ENCODE assay signal across 13 mouse cellular contexts in genomic region chr8:125980826-125981225, GRCm38 (mm10). TPM values are rescaled to one million over a fixed set of nuclear protein-coding genes. Genes with fewer than 3 reads are reported as not detected.
"Had no signal": no experiment of that assay in that cellular context is flagged by ENCODE, and none has a peak within 500 bp of the region (broad histone marks: within the 10 kb centered on the region; RNA-seq: fewer than 3 reads in every experiment).

No protein-coding gene starts in this region.

- H3K4me1 ChIP-seq: limb, embryonic 10.5 days; liver, embryonic 12.5 days; lung, embryonic 15.5 days; megakaryocyte, embryonic 14.5 days; midbrain, embryonic 13.5 days; stomach, embryonic 15.5 days had no signal

- H3K9ac ChIP-seq: liver, embryonic 12.5 days; lung, embryonic 15.5 days; midbrain, embryonic 13.5 days; stomach, embryonic 15.5 days had no signal

- H3K27ac ChIP-seq: left cerebral cortex, adult 2 months; limb, embryonic 10.5 days; liver, embryonic 12.5 days; lung, embryonic 15.5 days; macrophage; midbrain, embryonic 13.5 days; stomach, embryonic 15.5 days had no signal

- H3K27me3 ChIP-seq: liver, embryonic 12.5 days; megakaryocyte, embryonic 14.5 days; midbrain, embryonic 13.5 days; stomach, embryonic 15.5 days had no signal

- H3K9me3 ChIP-seq: limb, embryonic 10.5 days; liver, embryonic 12.5 days; lung, embryonic 15.5 days; midbrain, embryonic 13.5 days; stomach, embryonic 15.5 days had no signal

- DNase-seq: kidney, adult 8-10 months; kidney, postnatal 14 days; lung, postnatal 14 days; right cerebral cortex, postnatal 14 days; thymus, postnatal 36 days had no signal

- H3K36me3 ChIP-seq: limb, embryonic 10.5 days; liver, embryonic 12.5 days; lung, embryonic 15.5 days; midbrain, embryonic 13.5 days; stomach, embryonic 15.5 days had no signal

- ATAC-seq: liver, embryonic 12.5 days; midbrain, embryonic 13.5 days had no signal

- H3K4me3 ChIP-seq: left cerebral cortex, adult 2 months; limb, embryonic 10.5 days; liver, embryonic 12.5 days; lung, embryonic 15.5 days; megakaryocyte, embryonic 14.5 days; midbrain, embryonic 13.5 days; stomach, embryonic 15.5 days had no signal

- H3K4me2 ChIP-seq: liver, embryonic 12.5 days; lung, embryonic 15.5 days; midbrain, embryonic 13.5 days; stomach, embryonic 15.5 days had no signal

RNA-seq across cellular contexts. Expression of gene Kcnk1, which starts 14.1 kb away (rescaled TPM):
- polyA plus RNA-seq: macrophage had no signal
